Mouse (Mus musculus): ENCODE results near the gene Vwf.
A peak's percentile ranks its signal among the peaks of the same experiment; 100 is the strongest.

The Vwf gene

DNA sequence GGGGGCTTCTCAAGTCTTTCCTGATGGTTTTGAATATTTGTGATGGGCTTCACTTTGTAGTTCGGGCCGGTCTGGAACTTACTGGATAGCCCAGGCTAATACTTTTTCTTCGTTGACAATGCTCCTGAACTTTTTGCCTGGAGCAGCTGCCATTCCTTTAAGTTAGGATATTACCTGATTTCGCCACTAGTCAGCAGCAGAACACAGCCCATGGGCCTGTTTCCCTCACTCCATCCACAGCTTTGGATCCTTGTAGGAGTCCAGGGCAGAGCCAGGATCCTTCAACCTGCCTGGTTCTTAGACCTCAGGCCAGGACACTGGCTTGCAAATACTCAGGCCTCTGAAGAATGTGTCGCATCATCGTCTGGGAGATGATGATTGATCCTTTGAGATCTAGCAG, 74.2 kb downstream of the Vwf start:
- peak in 1 of 2 experiments; percentile 38 for DNase-seq (ENCODE audit: low spot score in 2 of 2)

DNA sequence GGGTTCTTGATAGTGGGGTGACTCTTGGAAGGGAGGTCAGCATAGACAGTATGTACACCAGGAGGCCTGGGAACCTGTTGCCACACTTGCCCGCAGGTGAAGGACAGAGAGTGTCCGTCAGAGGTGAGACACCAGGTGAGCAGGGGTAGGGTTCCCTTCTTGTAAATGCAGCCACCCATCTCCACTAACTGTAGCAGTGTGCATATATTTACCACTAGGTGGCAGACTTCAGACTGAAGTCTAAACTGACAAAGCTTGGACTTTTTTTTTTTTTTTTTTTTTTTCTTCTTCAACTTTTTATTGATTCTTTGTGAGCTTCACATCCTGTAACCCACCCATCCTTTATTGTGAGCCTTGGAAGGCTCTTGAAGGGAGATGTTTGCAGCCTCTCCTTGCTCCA, 75.9 kb downstream of the Vwf start:
- no peak for DNase-seq (ENCODE audit: low spot score in 2 of 2)

DNA sequence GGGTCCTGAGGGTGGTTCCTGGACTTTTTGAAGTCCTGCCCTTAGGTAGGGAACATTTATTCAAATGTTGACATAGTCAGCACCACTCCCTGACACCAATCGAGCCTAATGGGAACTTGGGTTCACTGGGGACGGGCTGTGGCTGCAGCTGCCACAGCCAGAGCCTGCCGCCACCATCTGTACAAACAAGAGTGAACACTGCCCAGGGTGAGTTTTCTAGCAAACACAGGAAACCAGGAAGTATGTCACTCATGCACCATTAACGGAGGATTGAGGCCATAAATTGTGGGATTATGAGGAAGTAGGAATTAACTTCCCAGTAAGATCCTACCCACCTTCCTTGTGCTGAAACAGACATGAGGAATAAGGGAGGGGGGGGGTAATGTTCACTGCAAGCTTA, 93.9 kb downstream of the Vwf start:
- DNase-seq (ENCODE audit: low spot score in 2 of 2) = no peak

DNA sequence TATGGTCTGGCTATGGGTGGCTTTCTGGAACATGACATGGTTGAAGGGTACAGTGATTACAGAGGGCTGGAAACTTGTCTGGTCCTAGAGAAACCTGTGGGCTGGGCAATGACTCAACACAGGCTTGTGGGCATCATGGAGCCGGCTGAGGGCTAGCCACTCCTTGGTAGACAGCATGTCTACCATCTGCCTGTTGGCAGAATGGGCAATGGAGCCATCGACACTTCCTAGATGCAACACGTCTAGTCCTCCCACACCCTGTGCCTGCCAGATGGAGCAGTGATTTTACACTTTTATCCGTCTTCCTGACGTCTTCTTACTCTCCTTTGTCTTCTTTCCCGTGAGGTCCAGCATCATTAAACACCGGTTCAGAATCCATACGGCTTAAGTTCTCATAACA, 94.6 kb downstream of the Vwf start:
- no peak for DNase-seq (ENCODE audit: low spot score in 2 of 2)

DNA sequence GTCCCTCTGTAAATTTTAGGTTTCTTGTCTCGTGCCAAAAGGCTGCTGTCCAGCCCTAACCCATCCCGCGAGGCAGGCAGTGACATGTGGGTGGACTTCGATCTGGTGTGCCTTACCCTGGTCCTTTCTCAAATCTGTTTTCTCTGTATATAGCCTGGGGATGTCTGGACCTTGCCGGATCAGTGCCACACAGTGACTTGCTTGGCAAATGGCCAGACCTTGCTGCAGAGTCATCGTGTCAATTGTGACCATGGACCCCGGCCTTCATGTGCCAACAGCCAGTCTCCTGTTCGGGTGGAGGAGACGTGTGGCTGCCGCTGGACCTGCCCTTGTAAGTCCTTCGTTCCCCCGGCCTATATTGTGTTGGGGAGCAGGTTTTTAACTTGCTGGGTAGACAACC, 102.4 kb downstream of the Vwf start:
- no peak for DNase-seq (ENCODE audit: low spot score in 2 of 2)

DNA sequence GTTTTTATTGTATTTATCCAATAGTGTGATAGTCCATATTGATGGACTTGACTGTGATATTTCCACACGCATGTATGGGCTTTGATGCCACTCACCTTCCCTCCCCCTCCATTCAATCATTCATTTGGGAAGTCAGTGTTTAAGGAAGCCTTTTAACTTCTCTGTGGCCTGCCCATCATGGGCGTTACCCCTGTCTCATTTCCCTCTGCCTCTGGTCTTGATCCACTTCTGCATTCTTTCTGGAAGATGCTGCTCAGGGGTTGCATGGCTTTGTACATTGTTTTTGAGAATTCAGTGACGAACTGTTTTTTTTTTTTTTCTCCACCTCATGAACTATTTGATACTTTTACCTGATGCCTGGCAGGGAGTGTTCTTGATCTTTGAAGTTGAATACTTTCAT, 104.8 kb downstream of the Vwf start:
- DNase-seq (ENCODE audit: low spot score in 2 of 2) = no peak

DNA sequence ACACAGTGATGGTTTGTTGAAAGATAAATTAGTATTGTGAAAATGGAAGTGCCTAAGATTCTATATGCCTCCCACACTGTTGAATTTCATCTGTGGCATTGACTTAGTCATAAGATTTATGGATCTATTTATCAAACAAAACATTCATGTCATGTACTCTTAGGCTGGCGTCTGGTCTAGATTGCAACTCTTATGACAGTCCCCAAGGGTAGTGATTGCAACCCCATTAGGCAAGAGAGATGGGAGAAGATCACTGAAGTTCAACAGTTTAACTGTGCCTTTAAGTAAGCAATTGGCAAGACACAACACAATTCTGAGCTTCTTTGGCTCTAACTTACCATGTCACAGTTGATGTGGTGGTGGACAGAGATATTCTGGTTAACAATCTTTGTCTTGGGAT, 106.8 kb downstream of the Vwf start:
- DNase-seq (ENCODE audit: low spot score in 2 of 2) = no peak

DNA sequence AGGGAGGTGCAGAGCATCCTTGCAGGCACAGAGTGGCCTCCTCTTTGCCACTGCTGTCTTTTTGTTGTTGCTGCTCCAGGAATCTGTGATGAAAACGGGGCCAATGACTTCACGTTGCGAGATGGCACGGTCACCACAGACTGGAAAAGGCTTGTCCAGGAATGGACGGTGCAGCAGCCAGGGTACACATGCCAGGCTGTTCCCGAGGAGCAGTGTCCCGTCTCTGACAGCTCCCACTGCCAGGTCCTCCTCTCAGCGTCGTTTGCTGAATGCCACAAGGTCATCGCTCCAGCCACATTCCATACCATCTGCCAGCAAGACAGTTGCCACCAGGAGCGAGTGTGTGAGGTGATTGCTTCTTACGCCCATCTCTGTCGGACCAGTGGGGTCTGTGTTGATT, 110.3 kb downstream of the Vwf start:
- no peak for DNase-seq (ENCODE audit: low spot score in 2 of 2)

DNA sequence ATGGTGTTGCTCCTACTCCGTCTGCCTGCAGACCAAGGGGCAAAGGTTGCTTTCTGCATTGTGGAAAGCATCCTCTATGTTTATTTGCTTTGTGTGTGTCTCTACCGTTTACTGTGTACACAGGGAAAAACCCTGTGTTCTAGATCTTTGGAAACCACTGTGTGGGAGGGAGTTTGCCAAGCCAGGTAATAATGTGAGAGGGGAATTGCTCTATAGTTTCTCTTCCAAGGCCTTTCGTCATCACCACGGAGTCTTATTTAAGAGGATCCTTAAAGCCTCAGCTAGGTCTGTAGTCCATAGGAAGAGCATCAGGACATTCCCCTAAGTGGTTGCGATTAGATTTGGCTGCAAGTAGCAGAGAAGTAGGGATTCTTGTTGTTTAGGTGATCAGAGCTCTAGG, 111.4 kb downstream of the Vwf start:
- DNase-seq (ENCODE audit: low spot score in 2 of 2) = no peak

DNA sequence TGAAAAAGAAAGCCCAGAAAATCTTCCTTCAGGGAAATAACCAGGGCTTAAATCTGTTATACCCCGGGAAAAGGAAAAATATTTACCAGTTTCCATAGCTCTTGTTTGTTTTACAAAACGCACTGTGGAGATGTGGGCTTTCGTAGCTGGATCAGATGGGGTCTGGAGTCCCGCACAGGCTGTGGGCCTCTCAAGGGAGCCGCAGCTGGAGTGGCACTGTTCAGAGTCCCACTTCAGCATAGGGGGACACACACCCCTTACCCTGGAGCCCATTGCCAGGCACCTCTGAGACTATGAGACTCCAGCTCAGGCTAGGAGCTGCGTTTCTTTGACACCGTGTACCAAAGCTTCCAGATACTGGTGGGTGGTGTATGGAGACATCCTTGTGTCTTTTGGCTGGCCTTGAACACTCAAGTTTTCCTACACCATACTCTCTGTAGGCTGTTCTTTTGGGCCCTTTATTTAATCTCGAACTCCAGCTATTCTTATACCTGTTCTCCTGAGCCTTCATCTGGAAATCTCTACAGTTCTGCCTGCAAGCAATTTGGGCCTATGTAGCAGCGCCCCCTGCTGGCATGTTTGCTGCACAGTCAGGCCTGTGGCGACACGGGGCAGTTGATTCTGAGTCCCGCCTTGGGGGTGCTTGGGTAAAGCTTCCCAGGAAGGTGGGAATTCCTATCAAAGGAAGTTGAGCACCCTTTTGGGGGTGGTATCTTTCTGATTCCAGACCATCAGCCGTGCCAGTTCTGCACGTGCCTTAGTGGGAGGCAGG, 114.7 kb downstream of the Vwf start:
- DNase-seq (ENCODE audit: low spot score in 2 of 2) = peak in 1 of 2 experiments; percentile 56

DNA sequence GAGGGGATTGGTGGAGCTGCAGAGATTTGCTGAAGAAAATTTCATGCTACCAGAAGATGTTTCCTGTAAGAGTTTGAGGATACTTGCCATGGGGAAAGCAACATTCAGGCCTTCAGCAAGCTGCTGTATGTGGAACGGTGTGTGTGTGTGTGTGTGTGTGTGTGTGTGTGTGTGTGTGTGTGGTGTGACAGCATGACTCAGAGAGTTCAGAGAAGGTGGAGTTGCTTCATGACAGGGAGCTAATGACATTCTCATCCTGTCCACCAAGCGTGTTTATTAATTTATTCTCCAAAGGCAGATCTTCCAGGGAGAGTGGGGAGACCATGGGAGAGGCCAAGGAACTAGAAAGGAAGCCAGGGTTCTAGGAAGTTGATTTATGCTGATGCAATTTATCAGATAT, 117.3 kb downstream of the Vwf start:
- no peak for DNase-seq (ENCODE audit: low spot score in 2 of 2)

DNA sequence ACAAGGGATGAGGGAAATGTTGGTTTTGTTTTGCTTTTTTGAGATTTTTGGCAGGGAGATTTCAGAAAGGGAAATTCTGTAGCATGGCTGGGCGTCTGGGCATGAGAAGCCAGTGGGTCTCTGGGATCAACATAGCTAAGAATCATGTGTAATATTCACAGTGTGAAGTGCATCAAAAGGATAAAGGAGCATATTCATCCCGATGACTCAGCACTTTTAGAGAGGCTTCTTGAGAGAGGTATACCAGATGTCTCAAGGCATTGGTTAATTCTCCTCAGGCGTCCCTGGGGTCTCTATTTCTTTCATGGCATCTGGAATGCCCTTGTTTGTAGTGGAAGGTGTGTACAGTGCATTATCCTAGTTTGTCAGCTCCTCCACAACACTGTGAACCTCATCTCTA, 125.3 kb downstream of the Vwf start:
- no peak for DNase-seq (ENCODE audit: low spot score in 2 of 2)

DNA sequence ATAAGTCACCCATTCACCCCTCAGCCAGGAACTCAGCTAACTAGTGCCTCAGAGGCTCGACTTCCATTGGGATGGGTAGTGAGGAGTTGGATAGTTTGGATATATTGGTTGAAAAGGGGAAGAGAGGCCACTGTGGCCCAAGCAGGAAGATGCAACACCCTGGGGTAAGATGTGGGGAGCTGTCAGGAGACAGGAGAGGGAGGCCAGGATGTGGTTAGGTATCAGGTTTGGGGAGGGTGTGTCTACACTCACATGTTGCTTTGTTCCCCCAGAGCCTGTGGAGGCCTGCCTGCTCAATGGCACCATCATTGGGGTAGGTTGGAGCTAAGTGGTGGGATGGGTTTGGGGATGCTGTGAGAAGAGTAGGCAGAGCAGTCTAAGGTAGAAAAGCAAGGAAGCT, 131.9 kb downstream of the Vwf start:
- no peak for DNase-seq (ENCODE audit: low spot score in 2 of 2)

DNA sequence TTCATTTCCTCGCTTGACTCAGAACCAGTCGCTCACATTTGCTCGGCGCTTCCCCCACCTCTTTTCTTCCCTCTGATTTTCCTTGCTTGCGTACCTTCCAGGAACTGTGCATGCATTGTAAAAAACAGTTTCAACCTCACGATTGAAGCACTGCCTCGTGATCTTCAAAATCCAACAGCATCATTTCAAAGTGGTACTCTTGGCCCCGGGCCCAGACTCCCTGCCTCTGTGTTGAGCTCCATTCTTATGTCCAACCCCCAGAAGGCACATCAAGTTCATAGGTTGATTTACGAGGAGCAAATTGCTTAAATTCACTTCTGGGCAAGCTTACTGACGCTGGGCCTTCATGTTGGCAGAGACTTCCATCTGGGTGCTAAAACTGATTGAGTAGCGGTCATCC, 134.0 kb downstream of the Vwf start:
- no peak for DNase-seq (ENCODE audit: low spot score in 2 of 2)

DNA sequence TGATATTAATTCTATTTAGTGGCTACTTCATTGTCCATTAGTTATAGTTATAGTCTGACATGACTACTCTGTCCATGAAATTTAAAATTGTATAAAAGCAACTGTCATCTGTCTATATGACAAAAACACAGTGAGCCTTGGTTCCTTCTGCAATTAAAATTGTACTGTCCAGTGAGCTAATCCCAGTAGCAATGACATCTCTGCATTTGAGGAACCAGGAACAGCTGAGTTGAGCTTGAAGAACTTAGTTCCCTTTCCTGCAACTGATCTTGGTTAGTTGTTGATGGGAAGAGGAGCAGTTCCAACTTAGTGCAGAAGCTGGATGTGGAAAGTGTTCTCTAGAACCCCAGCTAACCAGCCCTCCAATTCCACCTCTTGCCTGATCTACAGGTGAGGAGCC, 138.8 kb downstream of the Vwf start:
- no peak for DNase-seq (ENCODE audit: low spot score in 2 of 2)

DNA sequence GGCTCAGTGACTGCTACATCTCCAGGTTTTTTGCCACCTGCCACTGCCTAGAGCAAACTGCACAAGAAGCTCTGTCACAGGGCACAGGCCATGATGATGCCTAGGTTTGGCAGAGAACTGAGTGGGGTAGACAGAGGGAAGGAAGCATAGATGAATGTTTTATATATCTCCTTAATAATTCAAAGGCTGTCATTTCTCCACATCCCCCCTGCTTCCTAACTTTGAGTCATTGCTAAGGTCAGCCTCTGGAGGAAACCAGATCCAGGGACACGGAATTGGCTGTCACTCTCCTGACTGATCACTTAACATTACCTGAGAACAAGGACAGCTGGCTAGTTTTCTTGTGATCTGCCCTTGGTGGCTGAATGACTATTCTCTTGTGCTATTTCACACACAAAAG, 141.4 kb downstream of the Vwf start:
- no peak for DNase-seq (ENCODE audit: low spot score in 2 of 2)

DNA sequence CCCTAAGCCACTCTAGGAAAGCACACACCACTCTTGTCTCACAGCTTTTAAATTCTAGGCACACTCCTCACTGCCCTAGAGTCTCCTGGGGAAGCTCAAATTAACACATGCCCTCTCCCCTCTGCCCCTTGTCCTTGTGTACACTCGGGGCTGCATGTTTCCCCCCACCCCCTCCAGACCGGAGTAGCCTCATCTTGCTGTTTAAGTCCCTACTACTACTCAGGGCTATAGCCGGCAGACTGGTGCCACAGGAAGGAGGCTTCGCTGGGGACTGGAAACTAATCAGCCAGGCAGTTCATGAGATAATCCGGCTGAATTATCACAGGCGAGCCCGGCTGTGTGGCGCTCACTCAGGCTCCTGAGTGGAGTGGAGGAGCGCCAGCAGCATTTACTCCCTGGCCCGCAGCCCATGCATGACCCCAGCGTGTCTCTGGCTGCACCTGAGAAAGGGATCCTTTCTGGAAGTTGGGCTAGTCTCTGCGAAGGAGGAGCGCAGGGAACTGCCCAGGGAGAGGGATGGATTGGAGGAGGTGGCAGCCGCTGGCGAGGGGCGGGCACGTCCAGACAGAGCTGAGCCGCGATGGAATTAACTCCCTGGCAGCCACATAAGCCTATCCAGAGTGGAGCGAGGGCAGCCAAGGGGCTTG, 143.6 kb downstream of the Vwf start, which contains the start of gene Ano2:
Gene Ano2 (plus strand): TSS at position 363 of the 647 bp plus-strand sequence.
- no peak for DNase-seq (ENCODE audit: low spot score in 2 of 2)

DNA sequence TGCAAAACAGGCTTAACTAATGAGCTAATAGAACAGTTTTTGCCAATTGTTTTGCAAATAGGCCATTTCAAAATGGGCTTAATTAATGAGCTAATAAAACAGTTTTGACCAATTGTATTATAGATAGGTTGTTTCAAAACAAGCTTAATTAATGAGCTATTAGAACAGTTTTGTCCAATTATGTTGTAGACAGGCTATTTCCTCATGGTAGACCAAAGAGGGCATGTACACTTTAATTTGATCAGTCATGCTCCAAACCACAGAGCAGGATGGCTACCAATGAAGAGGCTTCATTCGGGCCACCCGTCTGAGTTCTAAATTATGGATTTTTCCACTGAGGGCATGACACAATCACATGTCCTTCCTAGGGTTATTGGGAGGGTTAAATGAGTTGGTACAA, 154.6 kb downstream of the Vwf start:
- DNase-seq (ENCODE audit: low spot score in 2 of 2) = no peak

DNA sequence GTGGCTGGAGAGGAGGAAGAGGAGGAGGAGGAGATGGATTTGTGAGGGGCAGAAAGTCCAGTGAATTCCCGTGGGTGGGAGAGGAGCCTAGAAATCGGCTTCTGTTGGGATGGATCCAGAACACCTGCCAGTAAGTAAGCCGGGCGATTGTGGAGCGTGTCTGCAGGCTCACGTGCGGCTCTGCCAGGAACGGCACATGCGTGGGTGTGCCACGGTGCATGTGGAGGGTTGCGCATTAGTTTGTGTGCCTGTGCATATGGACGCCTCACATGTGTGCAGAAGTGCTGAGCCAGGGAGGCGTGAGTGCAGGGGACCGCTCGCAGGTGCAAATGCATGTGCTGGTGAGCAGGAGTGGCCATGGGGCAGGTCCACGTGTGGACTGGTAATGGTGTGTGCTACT, 164.7 kb downstream of the Vwf start:
- DNase-seq (ENCODE audit: low spot score in 2 of 2) = no peak

DNA sequence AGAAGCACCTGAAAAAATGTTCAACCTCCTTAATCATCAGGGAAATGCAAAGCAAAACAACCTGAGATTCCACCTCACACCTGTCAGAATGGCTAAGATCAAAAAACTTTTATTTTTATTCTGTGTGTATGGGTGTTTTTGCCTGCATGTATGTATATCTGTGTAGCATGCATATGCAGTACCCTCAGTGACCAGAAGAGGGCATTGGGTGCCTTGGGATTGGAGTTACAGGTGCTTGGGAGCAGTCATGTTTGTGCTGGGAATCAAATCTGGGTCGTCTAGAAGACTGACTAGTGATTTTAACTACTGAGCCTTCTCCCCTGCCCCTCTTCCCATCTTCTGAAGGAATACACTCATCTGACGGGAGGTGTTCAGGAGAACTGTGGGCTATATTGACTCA, 179.8 kb downstream of the Vwf start:
- DNase-seq (ENCODE audit: low spot score in 2 of 2) = no peak

DNA sequence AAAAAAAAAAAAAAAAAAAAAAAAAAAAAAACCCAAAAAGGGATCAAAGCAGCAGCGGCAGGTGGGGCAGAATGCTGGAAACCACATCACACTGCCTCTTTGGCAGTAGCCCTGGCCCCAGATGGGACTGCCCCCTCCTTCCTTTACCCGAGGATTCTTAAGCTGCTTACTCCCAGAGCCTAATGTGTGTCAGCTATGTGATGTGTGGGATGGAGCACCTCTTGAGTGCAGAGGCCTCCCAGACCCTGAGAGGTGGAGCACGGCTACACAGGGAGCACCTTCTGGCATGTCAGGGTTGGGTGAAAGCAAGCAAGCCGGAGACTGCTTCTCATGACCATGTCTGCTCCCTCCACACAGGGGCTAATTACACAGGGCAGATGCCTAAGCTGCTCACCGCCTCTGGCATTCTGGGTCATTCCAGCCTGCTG, 180.9 kb downstream of the Vwf start:
- no peak for DNase-seq (ENCODE audit: low spot score in 2 of 2)

DNA sequence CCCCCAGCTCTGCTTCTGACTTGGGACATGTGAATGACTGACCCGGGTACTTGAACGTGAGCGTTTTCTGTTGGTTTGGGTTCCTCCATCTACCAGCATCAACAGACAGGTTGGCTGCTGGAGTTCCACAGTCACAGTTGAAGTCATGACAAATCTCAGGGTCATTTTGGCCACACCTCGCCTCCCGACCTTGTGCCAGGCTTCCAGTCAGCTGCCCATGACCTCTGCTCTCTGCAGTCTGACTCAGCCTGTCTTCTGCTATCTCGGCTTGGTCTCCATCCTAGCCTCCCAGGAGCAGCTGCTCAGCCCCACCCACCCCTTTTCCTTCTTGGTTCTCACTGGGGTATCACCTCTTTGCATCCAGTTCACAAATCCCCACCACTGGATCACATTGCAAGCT, 182.9 kb downstream of the Vwf start:
- no peak for DNase-seq (ENCODE audit: low spot score in 2 of 2)

DNA sequence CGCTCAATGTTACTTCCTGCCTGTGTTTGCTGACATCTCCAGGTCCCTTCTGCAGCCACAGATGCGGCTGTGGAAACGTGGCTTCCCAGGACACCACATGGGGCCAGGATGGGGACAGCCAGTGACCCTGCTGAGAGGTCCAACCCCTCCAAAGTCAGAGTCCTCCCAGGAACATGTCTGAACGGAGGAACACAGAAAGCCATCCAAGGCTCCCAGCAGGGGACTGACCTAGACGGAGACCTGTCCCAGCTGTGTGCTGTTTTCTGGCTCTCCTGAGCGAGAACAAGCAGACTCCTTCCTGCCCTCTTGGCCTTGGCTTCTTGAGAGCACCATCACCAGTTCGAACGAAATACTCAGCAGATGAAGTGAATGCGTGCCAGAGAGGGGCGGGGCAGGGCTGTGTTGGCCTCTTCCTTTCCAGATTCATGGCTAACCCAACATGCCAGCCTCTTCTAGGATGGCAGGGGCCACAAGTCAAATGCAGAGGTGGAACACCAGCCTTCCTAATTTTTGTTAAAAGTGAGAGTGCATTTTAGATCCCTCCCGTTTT, 183.5 kb downstream of the Vwf start:
- DNase-seq (ENCODE audit: low spot score in 2 of 2) = no peak

Data from frontal cortex, postnatal 10 days (tissue).